Mouse (Mus musculus): ENCODE measurements around the gene Ostf1.

The Ostf1 gene

GRCm38 (mm10) chr19:18567936-18568827 lies 63.4 kb downstream of the Ostf1 start:
- DNase-seq = no peak

- DNase-seq = no peak
Measured at GRCm38 (mm10) chr19:18567501-18567900, 64.1 kb downstream of the Ostf1 start.

- DNase-seq = no peak
Measured at GRCm38 (mm10) chr19:18557708-18558107, 73.9 kb downstream of the Ostf1 start.

GRCm38 (mm10) chr19:18555645-18556044 lies 76.0 kb downstream of the Ostf1 start:
- no peak for DNase-seq

GRCm38 (mm10) chr19:18548668-18549067 lies 83.0 kb downstream of the Ostf1 start:
- DNase-seq = peak; percentile 39 to 73
